Mouse (Mus musculus) induced T-regulatory cell, adult 2 months (primary cell): ENCODE data around the gene Snx9.

Experiments used
- DNase-seq: peaks from one replicate; pipeline ENCODE4 v3.0.0-alpha.2; 2012; ENCODE audit warnings: low read depth

The Snx9 gene

DNA sequence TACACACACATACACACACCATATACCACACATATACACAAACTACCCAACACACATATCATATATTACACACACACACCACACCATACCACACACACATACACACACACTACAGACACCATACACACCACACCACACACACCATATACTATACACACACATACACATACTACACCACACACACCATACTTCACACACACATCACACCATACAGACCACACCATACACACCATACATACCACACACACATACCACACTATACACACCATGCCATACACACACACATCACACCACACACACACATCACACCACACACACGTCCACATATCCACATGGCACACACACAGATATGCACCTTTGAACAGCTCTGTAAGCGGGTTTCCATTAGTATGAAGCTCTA lies 34.3 kb upstream of the Snx9 start:
- DNase-seq, result no peak

GRCm38 (mm10) chr17:5807847-5808386 lies 33.2 kb upstream of the Snx9 start:
- DNase-seq, result peak; percentile 55

DNA sequence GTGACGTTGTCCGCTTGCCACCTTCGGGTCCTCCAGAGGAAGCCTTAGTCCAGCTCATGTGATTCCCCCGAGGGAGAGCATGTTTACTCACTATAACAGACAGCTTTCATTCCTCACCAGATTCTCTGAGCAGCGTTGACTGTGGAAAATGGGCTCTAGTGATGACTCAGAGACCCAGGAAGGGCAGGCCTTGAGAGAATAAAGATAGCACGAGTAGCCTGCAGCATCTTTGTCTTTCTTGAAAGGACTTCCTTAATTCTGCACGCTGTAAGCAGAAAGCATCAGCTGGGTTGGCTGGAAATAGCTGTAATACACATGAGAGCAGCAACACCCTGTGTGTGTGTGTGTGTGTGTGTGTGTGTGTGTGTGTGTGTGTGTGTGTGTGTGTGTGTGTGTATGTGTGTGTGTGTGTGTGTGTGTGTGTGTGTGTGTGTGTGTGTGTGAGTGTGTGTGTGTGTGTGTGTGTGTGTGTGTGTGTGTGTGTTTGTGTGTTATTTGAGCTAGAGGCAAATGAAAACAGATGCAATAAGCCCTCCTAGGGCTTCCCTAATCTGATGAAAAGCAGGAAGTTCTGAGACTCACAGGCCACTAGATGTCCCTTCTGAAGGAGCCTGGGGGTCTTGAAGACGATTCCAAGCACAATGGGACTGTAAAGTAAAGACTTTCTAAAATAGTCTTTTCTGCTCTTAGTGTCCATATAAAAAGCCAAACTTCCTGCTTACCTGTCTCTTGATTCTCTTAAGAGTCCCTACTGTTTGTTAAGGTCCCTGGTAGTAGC lies 27.1 kb upstream of the Snx9 start:
- DNase-seq, result peak; percentile 60

DNA sequence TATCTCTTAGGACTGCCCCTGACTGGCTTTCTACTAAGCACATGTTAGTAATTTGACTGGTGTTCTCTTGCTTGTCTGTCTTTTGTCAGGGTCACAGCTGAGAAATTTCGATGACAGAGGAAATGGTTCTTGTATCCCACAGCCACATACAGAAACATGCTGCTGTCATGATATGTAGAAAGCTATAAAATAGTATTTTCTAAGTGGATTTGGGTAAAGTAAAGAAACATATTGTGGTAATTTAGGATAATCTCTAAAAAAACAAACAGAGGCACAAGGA lies 26.5 kb upstream of the Snx9 start:
- DNase-seq, result no peak

- no peak for DNase-seq
Measured at GRCm38 (mm10) chr17:5817871-5818270, 23.3 kb upstream of the Snx9 start.

DNA sequence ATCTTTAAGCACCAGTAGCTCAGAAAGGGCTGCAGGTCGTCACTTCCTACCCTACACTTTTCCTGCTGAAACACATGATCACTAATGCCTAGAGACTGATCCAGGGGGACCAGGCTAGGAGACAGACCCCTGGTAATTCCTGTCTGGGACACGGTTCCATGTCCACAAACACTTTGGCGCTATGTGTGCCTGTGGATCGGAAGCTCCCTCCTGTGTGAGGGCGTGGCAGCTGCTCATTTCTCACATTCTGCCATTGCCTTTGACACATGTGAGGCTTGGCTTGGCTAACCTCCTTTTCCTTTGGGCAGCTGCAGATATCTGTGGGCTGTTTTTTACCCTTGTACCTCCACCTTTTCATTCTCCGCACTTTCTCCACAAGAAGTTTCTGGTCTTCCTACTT lies 22.0 kb upstream of the Snx9 start:
- DNase-seq, result no peak

DNA sequence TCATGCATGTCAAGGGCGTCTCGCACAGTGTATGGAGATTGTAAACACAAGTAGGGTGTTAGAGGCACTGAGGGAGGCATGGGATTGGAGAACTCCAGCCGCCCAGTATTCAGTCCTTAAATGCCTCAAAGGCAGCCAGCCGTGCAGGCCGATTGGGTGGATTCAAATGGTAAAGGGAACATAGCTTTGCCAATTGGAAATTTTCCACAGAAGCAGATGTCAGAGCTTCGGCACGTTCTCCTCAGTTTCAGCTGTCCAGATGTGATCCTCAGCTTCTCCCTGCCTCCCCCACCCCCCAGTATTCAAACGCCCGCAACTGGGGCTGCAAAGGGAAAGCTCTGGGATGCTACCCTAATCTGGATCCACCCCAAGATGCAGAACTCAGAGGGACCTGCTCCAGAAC lies 21.3 kb upstream of the Snx9 start:
- no peak for DNase-seq

DNA sequence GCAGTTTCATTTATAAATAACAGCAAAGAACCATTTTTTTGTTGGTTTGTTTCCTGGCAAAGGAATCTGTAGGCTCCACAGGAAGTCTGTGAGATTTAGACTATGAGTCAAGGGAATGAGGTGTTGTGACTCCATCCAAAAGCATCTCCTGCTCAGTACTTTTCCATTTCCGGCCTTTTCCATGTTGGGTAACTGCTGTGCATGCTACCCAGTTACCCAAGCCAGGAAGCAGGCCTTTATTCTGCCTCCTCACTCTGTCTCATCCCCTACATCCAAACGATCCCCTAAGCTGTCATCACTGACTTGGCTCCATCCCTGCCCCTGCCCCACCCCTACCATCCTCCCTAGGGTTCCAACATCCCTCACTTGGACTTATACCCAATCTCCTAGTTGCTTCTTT lies 18.6 kb upstream of the Snx9 start:
- DNase-seq, result no peak

DNA sequence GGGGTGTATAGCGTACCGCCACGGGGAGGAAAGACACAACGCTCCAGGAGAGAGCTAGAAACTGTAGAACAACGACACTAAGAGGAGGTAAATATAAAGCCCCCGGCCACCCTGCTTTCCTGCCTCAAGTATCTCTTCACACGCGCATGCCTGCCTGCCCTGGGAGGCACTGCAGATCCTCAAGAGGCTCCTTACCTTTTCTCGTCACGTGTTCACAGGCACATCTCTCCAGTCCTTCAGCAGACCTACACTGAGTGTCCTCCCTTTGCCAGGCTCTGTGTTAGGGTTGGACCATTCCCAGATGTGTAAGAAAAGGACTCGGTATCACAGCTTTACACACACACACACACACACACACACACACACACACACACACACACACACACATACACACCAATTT lies 18.1 kb upstream of the Snx9 start:
- DNase-seq, result no peak

- peak; percentile 77 for DNase-seq
Measured at GRCm38 (mm10) chr17:5827836-5828582, 13.1 kb upstream of the Snx9 start.

DNA sequence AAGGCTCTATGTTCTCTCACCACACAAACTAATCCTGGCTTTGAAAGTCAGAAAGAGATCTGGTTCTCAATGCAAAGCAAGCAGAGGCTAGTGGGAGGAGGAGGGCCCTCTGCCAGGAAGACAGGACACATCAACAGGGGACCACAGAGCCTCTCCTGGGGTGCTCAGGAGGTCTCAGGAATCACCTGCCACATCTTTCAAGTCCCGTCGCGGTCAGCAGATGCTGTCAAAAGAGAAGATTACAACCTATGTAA lies 12.6 kb upstream of the Snx9 start:
- DNase-seq, result peak; percentile 59

DNA sequence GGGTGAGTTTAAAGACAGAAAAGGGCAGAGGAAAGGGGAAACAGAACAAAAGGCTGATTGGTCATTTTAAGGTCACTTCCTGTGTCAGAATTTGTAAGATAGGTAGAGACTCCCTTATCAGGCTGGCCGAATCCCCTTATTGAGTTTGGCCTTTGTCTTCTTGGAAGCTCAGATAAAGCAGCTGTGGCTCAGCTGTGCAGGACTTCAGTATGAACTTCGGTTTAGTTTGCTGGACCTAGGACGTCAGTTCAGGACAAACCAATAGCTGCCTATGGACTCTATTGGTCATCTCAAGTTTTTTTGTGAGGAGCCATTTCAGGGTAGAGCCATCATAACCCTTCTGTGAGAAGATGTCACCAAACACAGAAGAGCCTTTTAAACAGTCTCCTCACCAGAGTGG lies 12.2 kb upstream of the Snx9 start:
- DNase-seq, result no peak

GRCm38 (mm10) chr17:5829930-5830329 lies 11.2 kb upstream of the Snx9 start:
- DNase-seq, result no peak

GRCm38 (mm10) chr17:5830382-5830781 lies 10.7 kb upstream of the Snx9 start:
- DNase-seq, result no peak

DNA sequence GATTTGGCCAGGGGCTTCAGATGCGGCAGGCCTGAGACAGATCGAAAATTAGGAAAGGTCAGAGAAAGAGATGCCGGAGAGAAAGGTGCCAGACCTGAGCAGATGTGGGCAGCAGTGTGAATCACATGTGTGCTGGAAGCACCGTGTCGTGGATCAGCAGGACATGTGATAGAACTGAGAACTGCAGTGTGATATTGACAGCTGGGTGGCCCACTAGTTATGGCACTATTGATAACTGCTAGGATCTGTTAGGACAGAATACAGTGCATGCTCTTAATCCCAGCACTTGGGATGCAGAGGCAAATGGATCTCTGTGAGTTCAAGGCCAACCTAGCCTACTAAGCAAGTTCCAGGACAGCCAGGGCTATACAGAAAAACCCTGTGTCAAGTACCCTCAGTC lies 10.3 kb upstream of the Snx9 start:
- DNase-seq, result no peak

DNA sequence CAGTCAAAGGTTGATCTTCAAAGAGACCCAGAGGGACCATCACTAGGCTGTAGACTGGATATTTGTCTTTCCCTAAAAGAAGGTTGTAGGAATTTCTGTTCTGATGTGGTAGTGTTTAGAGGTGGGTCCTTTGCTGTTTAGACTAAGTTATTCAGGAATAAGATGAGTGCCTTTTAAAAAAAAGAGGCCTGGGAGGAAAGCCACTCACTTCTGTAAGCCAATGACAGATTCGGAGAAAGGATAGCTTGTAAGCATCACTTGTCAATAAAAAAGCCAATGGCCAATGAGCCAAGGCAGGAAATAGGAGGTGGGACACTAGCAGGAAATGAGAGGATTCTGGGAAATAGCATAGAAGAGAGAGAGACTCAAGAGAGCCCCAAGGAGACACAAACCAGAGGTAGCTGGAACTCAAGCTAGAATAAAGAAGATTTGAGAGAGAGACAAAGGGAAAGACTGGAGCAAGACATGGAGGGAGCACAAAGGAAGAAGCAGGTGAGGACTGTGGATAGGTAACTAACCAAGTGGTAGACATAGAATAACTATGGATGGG lies 9.8 kb upstream of the Snx9 start:
- no peak for DNase-seq

DNA sequence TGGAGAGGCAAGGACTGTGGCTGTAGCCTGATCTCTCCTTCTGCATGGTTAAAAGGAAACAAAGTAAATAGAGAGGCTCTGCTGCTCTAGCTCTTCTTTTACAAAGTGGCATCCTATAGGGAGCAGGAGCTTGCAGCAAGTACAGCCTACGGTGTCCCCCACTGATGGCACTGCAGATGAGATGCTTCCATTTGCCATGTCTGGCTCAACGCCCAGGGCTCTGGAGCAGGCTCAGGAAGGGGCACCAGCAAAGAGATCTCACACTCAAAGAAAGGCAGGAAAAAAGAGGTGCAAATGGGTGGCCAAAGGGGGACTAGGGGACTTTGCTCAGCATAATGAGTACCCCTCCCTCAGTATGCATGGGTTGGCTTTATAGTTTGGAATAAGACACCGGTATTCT lies 7.0 kb upstream of the Snx9 start:
- DNase-seq, result no peak

- DNase-seq, result no peak
Measured at GRCm38 (mm10) chr17:5834798-5835328, 6.3 kb upstream of the Snx9 start.

DNA sequence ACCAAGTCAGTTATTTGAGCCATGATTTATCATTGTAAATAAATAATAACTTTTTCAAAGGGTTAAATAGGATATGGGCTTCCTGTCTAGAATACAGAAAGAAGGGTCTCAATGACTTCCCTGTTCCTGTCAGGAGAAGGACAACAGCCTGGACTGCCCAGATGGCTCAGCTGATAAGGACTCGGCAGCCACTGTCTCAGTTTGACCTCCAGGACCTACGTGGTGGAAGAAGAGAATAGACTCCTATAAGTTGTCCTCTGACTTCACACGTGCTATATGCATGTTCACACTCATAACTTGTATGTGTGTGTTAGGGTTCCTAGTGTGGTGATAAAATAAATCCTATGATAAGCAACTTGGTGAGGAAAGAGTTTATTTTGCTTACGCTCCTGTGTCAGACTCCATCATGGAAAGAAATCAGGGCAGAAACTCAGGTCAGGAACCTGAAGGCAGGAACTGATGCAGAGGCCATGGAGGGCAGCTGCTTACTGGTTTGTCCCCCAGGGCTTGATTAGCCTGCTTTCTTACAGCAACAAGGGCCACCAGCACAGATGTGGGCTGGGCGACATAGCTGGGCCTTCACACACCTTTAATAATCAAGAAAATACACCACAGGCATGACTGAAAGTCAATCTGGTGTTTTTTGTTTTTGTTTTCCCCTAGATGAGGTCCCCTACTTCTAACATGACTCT lies 1.4 kb upstream of the Snx9 start:
- peak; percentile 39 for DNase-seq

GRCm38 (mm10) chr17:5840550-5841127 lies 490 bp upstream of the Snx9 start:
- peak; percentile 53 for DNase-seq

DNA sequence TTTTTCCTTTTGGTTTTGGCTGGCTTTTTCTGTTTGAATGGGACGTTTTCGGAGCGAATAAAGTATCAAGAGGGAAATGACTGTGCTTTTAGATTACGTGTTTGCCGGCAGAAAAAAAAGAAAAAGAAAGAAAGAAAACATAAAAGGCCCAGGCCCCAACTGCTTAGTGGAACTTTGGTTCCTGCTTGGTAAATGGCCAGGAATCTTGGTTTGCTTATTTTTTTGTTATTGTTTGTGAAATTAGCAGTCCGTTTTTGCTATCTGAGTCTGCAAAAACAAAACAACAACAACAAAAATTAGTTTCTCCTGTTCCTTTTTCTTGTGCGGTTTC lies 779 bp downstream of the Snx9 start:
- DNase-seq, result no peak

DNA sequence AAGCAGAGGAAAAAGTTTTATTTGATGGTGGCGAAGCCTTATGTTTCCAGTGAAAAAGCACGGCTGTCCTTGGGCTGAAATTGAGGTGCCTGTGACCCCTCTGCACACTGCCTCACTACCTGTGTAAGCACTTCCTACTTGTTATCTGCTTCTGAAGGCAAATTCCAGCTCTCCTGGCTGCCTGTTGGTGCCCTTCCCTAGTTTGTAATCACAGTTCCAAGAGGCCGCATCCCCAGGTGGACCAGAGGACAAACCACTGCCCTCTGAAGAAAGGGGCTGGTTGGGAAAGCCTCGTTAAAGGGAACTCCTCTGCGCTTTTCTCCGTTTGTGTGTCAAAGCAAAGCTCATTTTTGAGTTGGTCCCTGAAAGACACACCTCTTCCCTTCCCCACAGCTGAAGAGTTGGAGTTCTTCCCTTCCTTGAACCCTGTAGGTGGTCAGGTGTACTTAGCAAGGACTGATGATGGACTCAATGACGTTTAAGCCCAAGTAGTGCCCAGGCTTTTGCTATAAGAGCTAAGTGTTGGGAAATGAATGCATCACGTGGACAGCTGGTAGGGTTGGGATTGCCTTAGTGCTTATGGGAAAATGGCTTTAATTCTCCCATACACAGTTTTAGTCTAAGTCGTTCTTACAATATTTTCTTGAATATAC lies 2.0 kb downstream of the Snx9 start:
- no peak for DNase-seq
